Mouse (Mus musculus) lung, postnatal 0 days (tissue): ENCODE measurements at regions not wholly inside any gene's neighbourhood (a gene's known extent, or its start where the extent isn't known, plus 50 kb on each side); places are given as distances from the start of the nearest gene placed in this dataset.

Source experiments
- ATAC-seq: fragments of 200-750 bp; cut with Nextera tagmentation; 2 replicates; pipeline ENCODE4 v1.8.0; 2017; ENCODE audit warnings: moderate library complexity
- DNase-seq: peaks from one replicate; pipeline ENCODE4 v3.0.0-alpha.2; 2016; ENCODE audit warnings: low spot score
- H3K27ac ChIP-seq: fragments of 300-500 bp; sonication (generic); 2 replicates; pipeline ENCODE4 v1.5.1; 2014; ENCODE audit warnings: antibody characterized with exemption, mild to moderate bottlenecking, low read length, mixed read lengths
- H3K27me3 ChIP-seq: fragments of 300-500 bp; sonication (generic); replicated peaks from 2 replicates; pipeline ENCODE4 v1.6.1; 2014; ENCODE audit warnings: low read length, mixed read lengths; ENCODE audit not compliant: insufficient read depth
- H3K36me3 ChIP-seq: fragments of 300-500 bp; sonication (generic); 2 replicates; pipeline ENCODE4 v1.6.1; 2014; ENCODE audit warnings: low read length, mixed read lengths; ENCODE audit not compliant: insufficient read depth
- H3K4me1 ChIP-seq: fragments of 300-500 bp; sonication (generic); 2 replicates; pipeline ENCODE4 v1.6.1; 2014; ENCODE audit warnings: antibody characterized with exemption, low read depth, low read length, mixed read lengths; ENCODE audit not compliant: insufficient read depth
- H3K4me2 ChIP-seq: fragments of 300-500 bp; sonication (generic); replicated peaks from 2 replicates; pipeline ENCODE4 v1.6.1; 2014; ENCODE audit warnings: low read depth, mild to moderate bottlenecking, low read length, moderate library complexity, mixed read lengths
- H3K4me3 ChIP-seq: fragments of 300-500 bp; sonication (generic); 2 replicates; pipeline ENCODE4 v1.5.1; 2014; ENCODE audit warnings: low read depth, low read length
- H3K9ac ChIP-seq: fragments of 300-500 bp; sonication (generic); replicated peaks from 2 replicates; pipeline ENCODE4 v1.6.1; 2014; ENCODE audit warnings: low read depth, mild to moderate bottlenecking
- H3K9me3 ChIP-seq: fragments of 300-500 bp; sonication (generic); 2 replicates; pipeline ENCODE4 v1.6.1; 2016; ENCODE audit warnings: low read length, mixed read lengths
- CTCF ChIP-seq: IDR thresholded peaks from 2 replicates; pipeline ENCODE4 v1.5.1; 2016; ENCODE audit warnings: antibody characterized with exemption, mild to moderate bottlenecking
- EP300 ChIP-seq: IDR thresholded peaks from 2 replicates; pipeline ENCODE4 v1.6.1; 2016; ENCODE audit warnings: antibody characterized with exemption, mild to moderate bottlenecking, control low read depth
- WGBS: fragments of 180-500 bp; shearing (Covaris S2); extraction: QIAGEN DNeasy Blood & Tissue Kit; methylation state at CpG from one replicate; pipeline ENCODE4 v1.1.7; 2014; 5-methylcytosine and 5-hydroxymethylcytosine counted together

DNA sequence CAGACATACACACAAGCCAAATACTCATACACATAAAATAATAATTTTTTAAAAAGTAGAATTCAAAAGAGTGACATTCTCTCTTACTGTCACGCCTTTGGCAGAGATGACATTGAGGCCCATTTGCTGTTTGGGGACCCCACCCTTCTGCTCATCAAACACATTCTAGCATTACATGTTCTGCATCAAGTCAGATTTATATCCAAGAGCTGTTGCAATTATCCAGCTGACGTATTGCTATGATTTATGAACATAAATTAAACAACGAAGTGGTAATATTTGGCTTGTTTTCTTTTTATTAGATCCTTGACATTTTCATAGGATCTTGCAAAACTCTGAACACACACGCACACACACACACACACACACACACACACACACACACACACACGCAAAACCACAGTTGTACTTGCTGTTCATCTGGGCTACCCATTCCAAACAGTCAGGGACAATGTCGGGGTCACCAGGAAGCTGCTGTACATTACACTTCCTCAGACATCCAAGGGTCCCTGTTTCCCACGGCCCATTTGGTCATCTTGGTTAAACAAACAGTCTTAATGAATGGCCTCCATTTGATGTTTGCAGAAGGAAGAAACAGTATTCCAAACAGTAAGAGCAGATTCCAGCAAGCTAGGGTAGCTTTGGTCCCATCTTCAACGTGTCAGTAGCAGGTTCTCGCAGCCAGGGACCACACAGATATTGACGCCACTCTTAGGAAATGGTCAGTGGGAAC is 50.3 kb upstream of the Vash1 start:
- Histone ChIP-seq H3K4me3 (no peak overlapping the region), H3K27me3 (no peaks in the 10 kb centered on the region), H3K36me3 (no peaks in the 10 kb centered on the region), H3K9ac (no peak overlapping the region), H3K4me1 (peaks cover 5% of the 10 kb centered on the region; the same call in 1 of the 2 replicates), H3K9me3 (no peaks in the 10 kb centered on the region), H3K27ac (0 out of 2 replicates have a peak overlapping the region, but pooled peaks have one; percentile 43), H3K4me2 (no peak overlapping the region)
- peak; percentile 60 for DNase-seq
- TF ChIP-seq CTCF: no peak
- TF ChIP-seq EP300: peak; percentile 51
- WGBS: 34% methylated on average over 10 of the region's 10 CpGs
- peak; percentile 85 for ATAC-seq
